Mouse (Mus musculus): ENCODE measurements around the gene Smad5. TPM values are rescaled to one million over a fixed set of nuclear protein-coding genes. Genes with fewer than 3 reads are reported as not detected.

Gene Smad5
- polyA plus RNA-seq, 3 experiments from 2014 or later, result 7.3 to 10.6 (median 10.5) TPM

DNA sequence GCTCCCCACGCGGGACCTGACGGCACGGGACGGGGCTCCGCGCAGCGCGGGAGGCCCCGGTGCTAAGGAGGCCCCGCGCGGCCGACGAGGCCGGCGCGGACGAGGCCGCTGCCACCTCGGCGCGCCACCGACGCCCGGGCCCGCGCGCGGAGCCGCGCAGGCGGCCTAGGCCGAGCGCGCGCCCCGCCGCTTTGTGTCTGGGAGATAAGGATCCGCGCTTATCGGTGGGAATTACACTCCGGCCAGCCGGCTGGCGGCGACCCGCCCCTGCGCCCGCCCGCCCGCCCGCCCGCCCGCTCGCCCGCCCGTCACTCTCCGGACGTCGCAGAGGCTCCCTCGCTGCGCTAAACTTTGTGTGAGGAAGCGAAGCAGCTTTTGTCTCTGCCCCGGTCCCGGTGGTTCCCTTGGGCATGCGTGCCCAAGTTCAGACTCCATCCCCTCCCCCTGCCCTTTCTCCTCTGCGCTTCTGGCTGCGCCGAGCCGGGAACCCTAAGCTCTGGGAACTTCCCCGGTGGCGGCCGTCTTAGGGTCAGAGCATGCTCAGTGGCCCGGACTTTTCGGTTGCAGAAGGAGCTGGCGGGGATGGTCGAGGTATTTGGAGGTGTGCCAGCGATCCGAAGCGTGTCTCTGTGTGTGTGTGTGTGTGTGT is 536 bp downstream of the Smad5 start:
- peak; percentile 41 for ATAC-seq

DNA sequence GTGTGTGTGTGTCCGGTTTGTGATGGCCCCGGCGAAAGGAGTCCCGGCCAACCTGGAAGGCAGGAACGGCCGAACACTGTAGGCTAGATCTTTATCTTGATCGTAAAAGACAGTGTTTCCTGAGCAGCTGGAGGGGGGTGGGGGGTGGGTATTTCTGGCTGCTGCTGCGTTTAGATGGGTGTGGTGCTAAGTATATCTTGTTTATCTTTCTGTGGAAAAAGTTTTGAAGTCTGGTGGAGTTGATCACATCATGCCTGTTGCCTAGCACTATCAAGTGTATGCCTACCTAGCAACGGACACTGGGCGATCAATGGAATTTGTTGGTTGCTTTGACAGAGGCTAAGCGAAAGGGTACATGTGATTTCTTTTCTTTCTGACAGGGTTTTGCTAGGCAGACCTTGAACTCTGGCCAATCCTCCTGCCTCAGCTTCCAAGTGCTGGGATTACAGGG is 1.1 kb downstream of the Smad5 start:
- ATAC-seq, result peak; percentile 79

DNA sequence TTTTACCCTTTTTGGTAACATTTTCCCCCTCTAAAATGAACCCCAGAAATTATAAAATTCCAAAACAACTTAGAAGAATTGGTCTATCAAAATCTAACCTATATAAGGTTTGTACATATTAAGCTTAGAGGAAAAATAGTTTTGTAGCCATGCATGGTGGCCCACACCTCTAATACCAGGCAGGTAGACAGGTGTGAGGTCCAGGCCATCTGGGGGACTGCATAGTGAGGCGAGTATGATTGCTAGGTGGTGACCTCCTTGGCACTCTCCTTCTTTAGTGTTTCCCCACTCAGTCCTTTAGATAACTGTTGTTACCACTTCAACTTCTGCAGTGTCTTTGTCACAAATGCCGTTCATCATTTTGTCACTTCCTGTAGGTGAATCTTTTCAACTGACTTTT is 1.8 kb downstream of the Smad5 start:
- ATAC-seq, result no peak

DNA sequence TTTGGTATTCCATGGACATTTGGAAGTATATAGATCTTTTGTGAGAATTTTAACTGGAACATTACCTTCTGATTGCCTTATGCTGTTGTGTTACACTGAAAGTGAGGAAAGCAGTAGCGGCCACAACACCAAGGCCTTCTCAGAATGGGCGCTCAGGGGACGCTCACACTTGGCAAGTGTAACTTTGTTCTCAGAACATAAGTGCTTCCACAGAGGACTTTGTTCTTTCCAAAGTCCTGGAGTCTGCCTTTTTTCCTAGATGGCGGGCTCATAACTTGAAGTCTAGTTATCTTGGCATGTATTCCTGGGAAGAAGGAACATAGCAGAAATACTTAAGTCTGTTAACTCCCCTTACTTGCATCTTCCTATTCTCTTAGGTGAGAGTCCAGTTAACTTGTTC is 4.3 kb downstream of the Smad5 start:
- ATAC-seq, result no peak

DNA sequence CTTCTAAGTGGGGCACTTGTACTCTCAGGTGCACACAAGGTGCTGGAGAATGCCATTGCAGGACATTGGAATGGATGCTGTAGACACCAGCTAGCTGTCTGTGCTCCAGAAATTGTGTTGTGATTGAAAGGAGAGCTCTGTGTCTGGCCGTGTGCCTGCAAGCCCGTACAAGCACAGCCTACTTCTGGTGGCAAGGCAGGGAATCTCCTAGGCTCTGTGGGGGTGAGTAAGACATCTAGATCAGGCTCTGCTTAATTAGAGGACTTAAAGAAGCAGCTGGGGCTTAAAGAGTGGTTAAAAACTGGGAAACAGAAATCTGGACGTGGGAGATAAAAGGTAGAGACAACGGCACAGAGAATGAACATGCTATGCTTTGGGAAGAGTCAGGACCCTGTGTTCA is 4.8 kb downstream of the Smad5 start:
- ATAC-seq, result no peak

GRCm38 (mm10) chr13:56710620-56711019 is 7.8 kb downstream of the Smad5 start:
- ATAC-seq, result no peak

DNA sequence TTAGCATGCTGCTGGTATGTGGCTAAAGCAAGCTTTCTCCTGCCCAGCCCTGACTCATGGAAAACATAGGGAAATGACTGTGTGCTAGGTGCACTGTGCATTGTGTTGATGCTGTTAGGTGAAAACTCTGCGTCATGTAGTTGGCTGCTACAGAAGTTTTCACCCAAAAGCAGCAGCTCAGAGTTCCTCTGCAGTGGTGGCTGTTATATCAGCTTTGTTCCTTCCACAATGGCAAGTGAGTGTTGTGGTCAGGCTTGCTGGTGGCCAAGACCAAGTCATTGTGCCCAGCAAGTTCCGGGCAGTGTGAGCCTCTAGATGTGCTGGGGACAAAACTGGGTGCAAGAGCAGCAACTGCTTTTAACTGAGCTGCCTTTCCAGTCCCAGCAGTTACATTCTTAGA is 9.4 kb downstream of the Smad5 start:
- ATAC-seq, result no peak

DNA sequence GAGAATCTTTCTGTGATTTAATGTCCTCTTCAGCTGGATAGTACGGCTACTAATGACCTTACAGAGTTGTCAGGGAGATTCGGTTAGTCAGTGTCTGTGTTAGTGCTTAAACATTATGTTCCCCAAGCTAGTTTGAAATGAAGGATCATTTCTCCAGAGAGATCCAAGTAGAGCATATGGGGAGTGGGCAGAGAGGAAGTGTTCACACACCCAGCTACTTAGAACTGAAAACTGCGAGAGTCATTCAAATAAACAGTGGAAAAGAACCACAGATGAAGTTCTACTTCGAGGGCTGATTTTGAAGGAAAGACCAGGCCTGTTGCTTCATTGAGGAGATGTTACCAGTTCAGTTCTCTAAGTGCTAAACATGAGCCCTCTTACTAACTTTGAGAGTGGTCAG is 23.7 kb downstream of the Smad5 start:
- no peak for ATAC-seq

- no peak for ATAC-seq
These were observed 26.2 kb downstream of the Smad5 start for GRCm38 (mm10) chr13:56729046-56729445.

GRCm38 (mm10) chr13:56734617-56735016 is 31.8 kb downstream of the Smad5 start:
- no peak for ATAC-seq

GRCm38 (mm10) chr13:56735212-56735875 is 32.5 kb downstream of the Smad5 start:
- no peak for ATAC-seq

- no peak for ATAC-seq
These were observed 36.7 kb downstream of the Smad5 start for GRCm38 (mm10) chr13:56739556-56739955.

DNA sequence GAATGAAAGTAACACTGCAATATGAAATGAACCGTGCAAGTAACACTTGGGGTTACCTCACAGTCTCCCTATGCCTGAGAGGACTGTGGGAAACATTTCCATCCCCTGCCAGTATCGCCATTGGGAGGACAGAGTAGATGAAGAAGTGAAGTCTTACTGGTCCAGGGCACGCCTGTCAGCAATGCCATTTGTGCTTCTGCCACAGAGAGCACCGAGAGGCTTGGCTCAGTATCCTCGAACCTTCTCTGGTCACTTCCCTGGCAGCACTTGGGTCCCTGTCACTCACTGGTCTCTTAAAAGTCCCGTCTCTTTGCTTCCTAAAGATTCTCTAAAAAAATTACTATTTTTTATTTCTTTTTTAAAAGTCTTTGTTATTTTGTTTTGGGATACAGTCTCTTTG is 37.7 kb downstream of the Smad5 start:
- no peak for ATAC-seq

- ATAC-seq, result no peak
These were observed 38.9 kb downstream of the Smad5 start for GRCm38 (mm10) chr13:56741691-56742090.

- no peak for ATAC-seq
These were observed 39.6 kb downstream of the Smad5 start for GRCm38 (mm10) chr13:56742325-56742901.

- ATAC-seq, result no peak
These were observed 44.1 kb downstream of the Smad5 start for GRCm38 (mm10) chr13:56746739-56747532.

- ATAC-seq, result no peak
These were observed 44.7 kb downstream of the Smad5 start for GRCm38 (mm10) chr13:56747554-56747953.

- ATAC-seq, result no peak
These were observed 46.6 kb downstream of the Smad5 start for GRCm38 (mm10) chr13:56749377-56749776.

DNA sequence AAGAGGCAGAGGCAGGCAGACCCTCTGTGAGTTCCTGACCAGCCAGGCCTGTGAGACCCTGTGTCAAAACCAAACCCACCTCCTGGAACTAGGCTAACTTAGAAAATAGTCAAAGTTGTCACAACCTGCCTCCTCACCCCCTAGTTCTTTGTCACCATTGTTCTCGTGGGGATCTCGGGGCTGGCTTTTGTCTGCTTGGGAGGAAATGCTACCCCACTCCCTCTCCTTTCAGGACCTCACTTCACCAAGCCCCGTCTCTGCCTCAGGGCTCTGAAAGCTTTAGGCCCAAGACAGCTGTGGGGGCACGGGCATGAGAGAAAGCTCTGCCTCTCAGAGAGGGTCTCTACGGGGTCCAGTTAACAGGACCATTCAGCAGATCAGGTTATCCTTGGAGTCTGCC is 49.0 kb downstream of the Smad5 start:
- no peak for ATAC-seq

DNA sequence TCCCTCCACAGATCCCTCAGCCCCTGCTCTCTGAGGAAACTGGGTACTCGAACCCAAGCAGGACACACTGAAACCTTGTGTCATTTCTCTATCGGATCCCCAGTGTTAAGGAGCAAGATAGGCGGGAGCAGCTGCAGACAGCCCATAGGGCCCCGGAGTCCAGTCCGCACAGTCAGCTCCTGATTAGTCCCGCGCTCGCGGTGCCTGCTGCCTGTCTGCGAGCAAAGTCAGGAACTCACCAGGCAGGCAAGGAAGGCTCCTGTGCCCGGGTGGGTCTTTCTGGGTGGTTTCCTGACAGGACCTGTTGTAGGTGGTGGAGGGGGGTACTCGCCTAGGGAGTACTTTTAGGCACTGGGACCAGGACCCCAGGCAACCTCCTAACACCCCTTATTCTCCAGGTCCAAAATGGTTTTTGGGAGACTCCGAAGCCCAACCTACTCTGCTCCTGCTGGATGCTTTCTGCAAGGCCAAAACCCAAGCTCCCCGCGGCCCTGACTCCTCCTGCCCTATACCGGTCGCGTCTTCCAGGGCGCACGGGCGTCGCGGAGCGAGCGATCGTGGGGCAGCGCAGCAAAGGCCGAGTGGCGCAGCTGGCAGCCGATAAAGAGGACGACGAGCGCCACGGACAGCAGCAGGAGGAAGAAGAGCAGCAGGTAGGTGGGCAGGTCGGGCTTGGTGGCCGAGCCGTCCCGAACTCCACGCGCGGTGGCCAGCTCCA is 49.8 kb downstream of the Smad5 start:
- ATAC-seq, result no peak

DNA sequence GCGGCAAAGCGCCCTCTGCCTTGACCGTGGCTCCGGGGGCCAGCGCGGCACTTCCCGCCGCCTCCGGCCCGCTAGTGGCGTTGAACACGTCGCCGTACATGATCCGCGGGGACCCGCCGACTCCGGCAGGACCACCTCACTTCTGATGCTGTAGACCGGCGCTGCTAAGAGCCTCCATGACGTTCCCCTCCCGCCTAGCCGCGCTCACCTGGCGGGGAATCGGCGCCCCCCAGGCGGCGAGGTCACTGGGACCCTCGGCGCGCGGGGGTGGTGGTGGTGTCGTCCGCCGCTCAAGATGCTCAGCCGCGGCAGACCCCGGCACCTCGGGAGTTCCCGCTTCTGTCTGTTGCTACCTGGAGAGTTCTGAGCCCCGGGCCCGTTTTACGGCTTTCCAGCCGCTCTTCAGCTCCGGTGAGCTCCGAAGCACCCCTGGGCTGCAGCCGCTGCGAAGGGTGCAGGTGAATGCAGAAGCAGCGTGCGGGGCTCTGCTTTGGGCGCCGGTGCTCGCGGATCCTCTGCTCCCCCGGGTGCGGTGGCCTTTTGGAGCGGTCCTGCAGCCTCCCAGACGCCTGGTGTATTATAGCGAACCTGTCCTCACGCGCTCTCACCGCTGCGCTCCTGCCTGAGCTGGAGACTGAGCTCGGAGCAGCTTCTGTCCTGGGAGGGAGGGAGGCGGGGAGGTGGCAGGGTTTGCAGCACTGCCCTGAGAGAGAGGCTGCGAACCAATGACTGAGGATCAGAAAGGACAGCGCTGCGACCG is 50.6 kb downstream of the Smad5 start, which contains the start of gene Gm45623:
TSS of gene Gm45623 (minus strand) at position 636 of the 760 bp plus-strand sequence.
- ATAC-seq, result no peak

DNA sequence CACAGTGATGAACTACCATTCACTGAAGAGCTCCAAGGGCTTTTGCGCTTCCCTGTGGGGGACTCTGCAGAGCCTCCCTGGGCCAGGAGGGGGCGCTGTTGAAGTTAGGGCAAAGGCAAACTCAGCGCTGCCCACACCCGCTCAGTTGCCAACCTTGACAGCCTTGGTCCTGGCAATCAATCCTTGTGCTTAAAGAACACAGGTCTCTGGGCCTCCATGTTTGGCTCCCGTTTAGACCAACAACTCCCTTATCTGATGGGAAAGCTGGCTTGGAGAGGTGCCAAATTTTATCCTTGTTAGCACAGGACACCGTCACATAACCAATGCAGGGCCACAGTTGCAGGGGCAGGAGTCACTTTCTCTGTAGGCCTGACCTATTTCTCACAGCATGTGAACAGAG is 53.1 kb downstream of the Smad5 start:
- ATAC-seq, result no peak
